Mouse (Mus musculus): Measurements from ENCODE around the gene Zfp462. TPM values are rescaled to one million over a fixed set of nuclear protein-coding genes. Genes with fewer than 3 reads are reported as not detected.

Zfp462 gene
- total RNA-seq, 1 experiment from 2014 or later, result 1.3 TPM

DNA sequence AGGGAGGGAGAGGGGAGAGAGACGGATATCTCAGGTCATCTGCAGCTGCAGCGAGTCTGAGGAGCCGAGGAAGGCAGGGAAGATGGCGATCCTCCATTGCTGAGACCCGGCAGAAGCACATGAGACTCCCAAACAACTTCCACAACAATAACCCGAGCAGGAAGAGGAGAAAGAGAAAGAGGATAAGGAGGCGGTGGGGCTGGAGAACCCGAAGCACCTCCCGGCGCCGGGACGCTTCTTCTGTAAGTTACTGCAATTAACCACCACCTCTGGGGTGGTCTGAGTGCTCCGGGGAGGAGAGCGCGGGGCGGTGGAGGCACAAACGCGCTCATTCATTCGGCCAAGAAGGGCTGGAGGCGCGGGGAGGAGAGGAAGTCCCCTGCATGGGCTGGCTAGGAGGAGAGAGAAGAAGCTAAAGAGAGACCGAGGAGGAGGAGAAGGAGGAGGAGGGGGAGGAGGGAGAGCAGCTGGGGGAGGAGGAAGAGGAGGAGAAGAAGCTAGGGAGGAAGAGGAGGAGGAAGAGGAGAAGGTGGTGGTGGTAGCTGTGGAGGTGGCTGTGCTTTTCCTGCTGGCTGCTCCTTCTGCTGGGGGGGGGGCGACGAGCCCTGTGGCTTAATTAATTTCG, 3.3 kb downstream of the Zfp462 start:
- peak in 1 of 2 experiments; percentile 33; a peak in 1 of 4 replicates for ATAC-seq (replicated peaks in 1 of 2; ENCODE audit: insufficient read depth in 1 of 2, low FRiP score in 2 of 2, low TSS enrichment in 1 of 2, low read depth in 1 of 2, poor library complexity in 2 of 2, severe bottlenecking in 2 of 2)

- ATAC-seq (replicated peaks in 1 of 2; ENCODE audit: insufficient read depth in 1 of 2, low FRiP score in 2 of 2, low TSS enrichment in 1 of 2, low read depth in 1 of 2, poor library complexity in 2 of 2, severe bottlenecking in 2 of 2), result no peak
These were observed 4.0 kb downstream of the Zfp462 start for GRCm38 (mm10) chr4:54948616-54949560.

- no peak for ATAC-seq (replicated peaks in 1 of 2; ENCODE audit: insufficient read depth in 1 of 2, low FRiP score in 2 of 2, low TSS enrichment in 1 of 2, low read depth in 1 of 2, poor library complexity in 2 of 2, severe bottlenecking in 2 of 2)
These were observed 4.7 kb downstream of the Zfp462 start for GRCm38 (mm10) chr4:54949561-54949940.

DNA sequence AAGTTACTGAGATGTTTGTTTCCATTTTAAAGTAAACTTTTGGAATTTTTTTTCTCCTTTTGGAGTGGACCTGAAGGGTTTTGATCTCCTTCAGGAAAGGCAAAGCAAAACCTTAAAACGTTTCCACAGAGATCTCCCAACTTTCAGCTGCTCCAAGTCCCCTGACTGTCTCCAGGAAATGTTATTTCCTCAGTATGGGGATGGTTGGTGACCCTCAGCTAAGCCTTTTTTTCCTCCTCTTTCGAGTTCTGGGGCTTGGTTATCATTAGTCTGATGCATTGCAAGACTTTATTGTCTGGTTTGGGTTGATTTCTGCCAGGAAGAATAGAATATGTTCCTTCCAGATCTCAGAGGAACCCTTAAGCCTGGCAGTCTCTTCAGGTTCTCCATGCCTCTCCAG, 5.3 kb downstream of the Zfp462 start:
- ATAC-seq (replicated peaks in 1 of 2; ENCODE audit: insufficient read depth in 1 of 2, low FRiP score in 2 of 2, low TSS enrichment in 1 of 2, low read depth in 1 of 2, poor library complexity in 2 of 2, severe bottlenecking in 2 of 2), result no peak

DNA sequence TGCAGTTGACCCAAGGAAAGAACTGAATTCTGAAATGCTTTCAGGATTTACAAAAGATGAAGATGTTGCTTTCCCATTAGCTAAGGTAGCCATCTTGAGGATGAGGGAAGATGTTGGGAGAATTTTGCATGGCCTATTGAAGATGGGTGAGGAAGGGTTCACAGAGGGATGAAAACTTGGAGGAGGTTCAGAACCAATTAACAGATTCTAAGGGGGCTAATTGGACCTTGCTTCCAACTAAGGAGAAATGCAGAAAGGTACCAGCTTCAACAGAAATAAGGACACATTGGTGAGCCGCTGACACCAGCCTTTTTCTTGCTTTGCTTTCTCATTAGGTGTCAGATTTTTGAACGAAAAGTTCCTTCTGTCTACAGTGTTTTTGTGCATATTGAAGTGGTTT, 6.0 kb downstream of the Zfp462 start:
- ATAC-seq (replicated peaks in 1 of 2; ENCODE audit: insufficient read depth in 1 of 2, low FRiP score in 2 of 2, low TSS enrichment in 1 of 2, low read depth in 1 of 2, poor library complexity in 2 of 2, severe bottlenecking in 2 of 2), result no peak

GRCm38 (mm10) chr4:54953657-54954395, 9.0 kb downstream of the Zfp462 start:
- no peak for ATAC-seq (replicated peaks in 1 of 2; ENCODE audit: insufficient read depth in 1 of 2, low FRiP score in 2 of 2, low TSS enrichment in 1 of 2, low read depth in 1 of 2, poor library complexity in 2 of 2, severe bottlenecking in 2 of 2)

- no peak for ATAC-seq (replicated peaks in 1 of 2; ENCODE audit: insufficient read depth in 1 of 2, low FRiP score in 2 of 2, low TSS enrichment in 1 of 2, low read depth in 1 of 2, poor library complexity in 2 of 2, severe bottlenecking in 2 of 2)
These were observed 9.6 kb downstream of the Zfp462 start for GRCm38 (mm10) chr4:54954455-54954854.

GRCm38 (mm10) chr4:54960776-54961175, 15.9 kb downstream of the Zfp462 start:
- no peak for ATAC-seq (replicated peaks in 1 of 2; ENCODE audit: insufficient read depth in 1 of 2, low FRiP score in 2 of 2, low TSS enrichment in 1 of 2, low read depth in 1 of 2, poor library complexity in 2 of 2, severe bottlenecking in 2 of 2)

DNA sequence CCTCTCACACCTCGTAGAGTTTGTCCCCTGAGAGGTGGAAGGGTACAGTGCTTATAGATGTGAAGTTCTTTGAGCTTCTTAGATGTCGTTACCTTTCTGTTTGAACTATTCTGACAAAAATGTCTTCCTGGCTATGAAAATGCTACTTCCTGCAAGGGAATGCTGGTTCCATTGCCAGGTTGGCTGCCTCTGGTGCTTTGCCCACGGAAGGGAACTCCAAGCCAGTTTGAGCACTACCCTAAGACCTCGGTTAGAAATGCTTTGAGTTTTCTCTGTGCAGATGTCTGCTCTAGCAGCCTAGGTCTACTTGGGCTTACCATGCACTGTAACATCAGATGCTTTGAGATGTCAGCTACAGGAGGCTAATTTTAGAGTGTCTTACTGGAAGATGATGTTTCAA, 17.3 kb downstream of the Zfp462 start:
- no peak for ATAC-seq (replicated peaks in 1 of 2; ENCODE audit: insufficient read depth in 1 of 2, low FRiP score in 2 of 2, low TSS enrichment in 1 of 2, low read depth in 1 of 2, poor library complexity in 2 of 2, severe bottlenecking in 2 of 2)

GRCm38 (mm10) chr4:54963551-54963950, 18.7 kb downstream of the Zfp462 start:
- no peak for ATAC-seq (replicated peaks in 1 of 2; ENCODE audit: insufficient read depth in 1 of 2, low FRiP score in 2 of 2, low TSS enrichment in 1 of 2, low read depth in 1 of 2, poor library complexity in 2 of 2, severe bottlenecking in 2 of 2)

GRCm38 (mm10) chr4:54965169-54965695, 20.4 kb downstream of the Zfp462 start:
- ATAC-seq (replicated peaks in 1 of 2; ENCODE audit: insufficient read depth in 1 of 2, low FRiP score in 2 of 2, low TSS enrichment in 1 of 2, low read depth in 1 of 2, poor library complexity in 2 of 2, severe bottlenecking in 2 of 2), result no peak

DNA sequence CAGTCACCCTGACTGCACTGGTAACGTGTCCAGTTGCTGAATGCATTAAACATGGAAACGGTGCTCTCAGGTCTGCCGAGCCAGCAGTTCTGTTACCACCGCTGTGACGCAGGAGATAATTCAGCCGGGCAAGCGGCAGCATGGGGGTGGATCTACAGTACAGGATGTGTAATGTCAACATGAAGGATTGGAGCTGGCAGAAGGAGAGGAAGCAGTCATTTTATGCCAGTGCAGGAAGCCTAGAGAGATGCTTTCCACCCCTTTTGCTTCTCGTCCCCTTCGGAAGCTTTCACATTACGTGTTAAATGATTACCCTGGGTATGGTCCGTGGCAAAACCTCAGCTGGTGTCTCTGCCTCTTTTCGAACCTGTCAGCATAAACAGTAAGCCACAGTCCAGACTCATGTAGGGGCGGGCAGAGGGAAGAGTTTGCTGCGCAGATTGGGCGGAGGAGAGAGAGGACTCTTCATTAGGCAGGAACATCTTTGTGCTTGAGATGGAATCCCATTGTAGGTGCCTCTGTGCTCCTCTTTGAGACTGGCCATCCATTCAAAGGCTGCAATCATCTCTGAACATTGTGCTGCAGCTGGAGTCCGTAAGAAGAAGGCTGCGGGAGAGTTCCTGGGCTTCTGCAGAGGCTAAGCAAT, 21.4 kb downstream of the Zfp462 start:
- ATAC-seq (replicated peaks in 1 of 2; ENCODE audit: insufficient read depth in 1 of 2, low FRiP score in 2 of 2, low TSS enrichment in 1 of 2, low read depth in 1 of 2, poor library complexity in 2 of 2, severe bottlenecking in 2 of 2), result peak; percentile 90 to 95

- no peak for ATAC-seq (replicated peaks in 1 of 2; ENCODE audit: insufficient read depth in 1 of 2, low FRiP score in 2 of 2, low TSS enrichment in 1 of 2, low read depth in 1 of 2, poor library complexity in 2 of 2, severe bottlenecking in 2 of 2)
These were observed 22.3 kb downstream of the Zfp462 start for GRCm38 (mm10) chr4:54967166-54967565.

DNA sequence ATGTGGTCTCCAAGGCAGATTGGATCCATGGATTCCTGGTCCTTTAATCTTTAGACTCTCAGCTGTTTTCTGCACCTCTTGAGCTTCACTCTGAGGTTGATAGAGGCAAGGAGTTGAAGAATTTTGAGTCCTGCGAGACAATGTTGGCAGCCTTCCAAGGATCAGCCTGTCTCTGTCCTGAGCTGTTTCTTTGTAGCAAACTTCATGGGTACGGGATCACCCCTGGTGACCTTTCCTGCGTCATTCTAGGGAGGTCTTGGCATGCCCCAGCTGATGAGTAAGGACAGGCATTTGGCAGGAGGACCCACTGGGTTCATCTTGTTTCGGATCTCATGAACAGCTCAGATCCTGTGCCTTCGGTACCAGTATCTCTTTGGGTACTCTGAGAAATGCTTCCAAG, 22.9 kb downstream of the Zfp462 start:
- ATAC-seq (replicated peaks in 1 of 2; ENCODE audit: insufficient read depth in 1 of 2, low FRiP score in 2 of 2, low TSS enrichment in 1 of 2, low read depth in 1 of 2, poor library complexity in 2 of 2, severe bottlenecking in 2 of 2), result no peak

GRCm38 (mm10) chr4:54969671-54970295, 24.9 kb downstream of the Zfp462 start:
- ATAC-seq (replicated peaks in 1 of 2; ENCODE audit: insufficient read depth in 1 of 2, low FRiP score in 2 of 2, low TSS enrichment in 1 of 2, low read depth in 1 of 2, poor library complexity in 2 of 2, severe bottlenecking in 2 of 2), result no peak

DNA sequence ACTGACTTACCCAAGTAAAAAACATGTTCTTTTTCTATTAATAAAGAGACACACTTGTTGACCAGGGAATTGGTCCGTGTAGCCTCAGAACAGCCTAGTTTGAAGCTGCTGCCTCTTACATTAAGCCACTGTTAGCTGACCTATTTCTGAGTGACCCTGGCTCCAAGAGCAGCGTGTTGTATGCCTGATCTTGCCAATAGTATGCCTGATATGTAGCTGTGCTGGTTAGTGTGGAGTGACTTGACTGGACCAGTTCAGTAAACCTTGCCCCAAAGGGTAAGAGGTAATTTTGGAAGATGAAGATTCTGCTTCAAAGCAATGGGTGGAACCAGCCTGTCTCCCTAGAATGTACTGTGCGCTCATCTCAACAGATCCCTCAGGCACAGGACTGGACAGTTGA, 26.5 kb downstream of the Zfp462 start:
- ATAC-seq (replicated peaks in 1 of 2; ENCODE audit: insufficient read depth in 1 of 2, low FRiP score in 2 of 2, low TSS enrichment in 1 of 2, low read depth in 1 of 2, poor library complexity in 2 of 2, severe bottlenecking in 2 of 2), result no peak

GRCm38 (mm10) chr4:54972096-54972495, 27.2 kb downstream of the Zfp462 start:
- ATAC-seq (replicated peaks in 1 of 2; ENCODE audit: insufficient read depth in 1 of 2, low FRiP score in 2 of 2, low TSS enrichment in 1 of 2, low read depth in 1 of 2, poor library complexity in 2 of 2, severe bottlenecking in 2 of 2), result no peak

Data from hematopoietic stem cell, adult 5-6 weeks (primary cell).